Mouse (Mus musculus) G1E (cell line): ENCODE data around the gene Ncoa3.

Source experiments
- CTCF ChIP-seq: IDR thresholded peaks from 2 replicates; pipeline ENCODE4 v1.5.1; 2012; ENCODE audit warnings: low read depth, low read length, inconsistent platforms, mixed read lengths
- GATA1 ChIP-seq: IDR thresholded peaks from 2 replicates; pipeline ENCODE4 v1.6.1; 2012; ENCODE audit warnings: borderline replicate concordance, low read length, inconsistent platforms, mixed read lengths
- GATA2 ChIP-seq: IDR thresholded peaks from 2 replicates; pipeline ENCODE4 v1.6.1; 2012; ENCODE audit warnings: low read depth, low read length, inconsistent platforms, borderline replicate concordance
- POLR2AphosphoS5 ChIP-seq: IDR thresholded peaks from 2 replicates; pipeline ENCODE4 v1.6.1; 2012; ENCODE audit warnings: low read depth, low read length, inconsistent platforms; ENCODE audit not compliant: insufficient replicate concordance
- TAL1 ChIP-seq: conservative IDR thresholded peaks from 2 replicates; pipeline ENCODE4 v1.6.1; 2012; ENCODE audit warnings: low read depth, low read length, inconsistent platforms, mixed read lengths

GRCm38 (mm10) chr2:166000769-166001168 is 8.3 kb downstream of the Ncoa3 start:
- TF ChIP-seq GATA1 (no peak), CTCF (no peak), TAL1 (no peak), POLR2AphosphoS5 (no peak), GATA2 (no peak)
